Mouse (Mus musculus) central nervous system, embryonic 11.5 days (tissue): ENCODE results near the gene Olfr1208. TPM values are rescaled to one million over a fixed set of nuclear protein-coding genes. Genes with fewer than 3 reads are reported as not detected.

Source experiments
- polyA plus RNA-seq: library from polyadenylated mRNA; depleted of rRNA; stranded (reverse); fragments of >200 nt; gene quantifications from 2 replicates; pipeline ENCODE4 v1.2.3, GENCODE M21; 2012; rRNA removed

The Olfr1208 gene
- polyA plus RNA-seq: not detected in 2 replicates

DNA sequence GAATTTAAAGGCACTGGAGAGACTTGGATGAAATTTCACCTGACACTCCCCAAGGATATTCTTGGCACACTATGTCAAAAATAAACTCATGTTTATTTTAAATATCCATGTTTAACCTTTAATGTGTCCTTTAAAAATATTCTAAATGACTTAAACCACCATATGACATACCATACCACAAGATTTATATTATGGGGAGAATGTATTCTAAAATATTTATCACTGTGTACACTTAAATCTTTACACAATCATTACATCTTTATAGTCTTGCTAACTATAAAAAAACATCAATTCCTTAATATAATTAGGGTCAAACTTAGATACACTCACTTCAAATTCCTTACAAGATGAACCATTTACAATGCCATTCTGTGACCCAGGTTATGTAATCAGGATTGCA lies at the start of gene Olfr1208:
Olfr1208 (minus strand) TSS at position 101 of the 400 bp plus-strand sequence.

DNA sequence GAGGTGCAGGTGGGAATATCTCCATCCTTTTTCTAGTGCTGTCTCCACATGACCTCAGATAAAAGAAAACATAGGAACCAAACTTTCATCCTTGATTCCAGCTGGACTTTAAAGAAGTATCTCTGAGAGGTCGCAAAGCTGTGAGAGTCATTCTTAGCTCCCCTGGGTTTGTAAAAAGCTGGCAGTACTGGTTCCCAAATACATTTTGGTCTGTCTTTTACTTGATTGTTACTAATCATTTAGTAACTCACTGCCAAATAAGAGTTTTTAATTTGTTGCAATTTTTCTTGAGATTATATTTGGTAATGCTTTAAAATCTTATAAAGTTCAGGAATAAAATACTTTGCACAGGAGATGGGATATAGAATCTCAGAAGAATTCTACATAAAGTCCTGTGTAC lies 35.9 kb upstream of the Olfr1208 start, which contains the start of gene Olfr1211:
Olfr1211 (minus strand) TSS at position 101 of the 400 bp plus-strand sequence.

GRCm38 (mm10) chr2:88915057-88915456 lies 12.9 kb upstream of the Olfr1208 start, which contains the start of gene Olfr1209:
Olfr1209 (minus strand) TSS chr2:88915157.

DNA sequence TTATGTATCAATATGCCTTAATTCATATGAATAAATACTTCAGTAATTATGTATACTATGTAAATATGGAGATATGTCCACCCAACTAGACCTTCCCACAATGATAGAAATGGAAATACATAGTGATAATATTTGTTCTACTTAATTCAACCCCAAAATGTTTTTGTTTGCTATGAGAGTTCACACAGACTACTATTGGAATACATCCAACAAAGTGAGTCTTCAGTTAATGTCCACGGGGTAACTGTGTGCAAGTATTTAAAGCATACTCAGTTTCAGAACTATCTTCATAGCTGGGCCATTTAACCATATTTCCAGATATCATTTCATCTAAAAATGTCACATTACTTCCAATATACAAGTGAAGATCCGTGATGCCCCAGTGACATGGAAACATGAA lies 39.2 kb downstream of the Olfr1208 start, which contains the start of gene Olfr1206:
Olfr1206 (plus strand) TSS at position 301 of the 400 bp plus-strand sequence.

DNA sequence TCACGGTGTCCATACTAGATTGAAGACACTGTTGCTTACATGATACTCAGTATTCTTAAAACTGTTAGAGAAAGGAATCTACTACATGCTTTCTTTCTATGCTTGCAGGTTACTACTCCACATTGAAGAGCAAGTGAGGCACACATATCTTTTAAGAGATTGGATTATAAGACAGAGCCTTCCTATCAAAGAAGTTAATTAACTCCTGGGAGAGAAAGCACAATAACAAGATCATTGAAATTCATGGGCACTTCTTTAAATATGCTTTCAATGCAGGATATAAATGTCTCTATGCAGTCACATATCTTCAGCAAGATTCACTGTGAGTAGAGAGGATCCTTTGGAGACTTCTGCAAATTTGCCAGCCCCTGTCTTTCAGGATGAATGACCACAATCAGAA lies 53.1 kb downstream of the Olfr1208 start, which contains the start of gene Olfr1204:
Olfr1204 (plus strand) TSS at position 301 of the 400 bp plus-strand sequence.

Other genes with a start within 250 kb of the Olfr1208 start
- gene Olfr1193, start 226.7 kb downstream of the Olfr1208 start, polyA plus RNA-seq: not detected in 2 replicates
- not detected in 2 replicates for gene Olfr1195, start 213.1 kb downstream of the Olfr1208 start, polyA plus RNA-seq
- gene Olfr1196, start 197.7 kb downstream of the Olfr1208 start, polyA plus RNA-seq: not detected in 2 replicates
- not detected in 2 replicates for gene Olfr1197, start 169.9 kb downstream of the Olfr1208 start, polyA plus RNA-seq
- gene Olfr1198, start 150.9 kb downstream of the Olfr1208 start, polyA plus RNA-seq: not detected in 2 replicates
- not detected in 2 replicates for gene Olfr1199, start 141.8 kb downstream of the Olfr1208 start, polyA plus RNA-seq
- gene Olfr1200, start 131.8 kb downstream of the Olfr1208 start, polyA plus RNA-seq: not detected in 2 replicates
- not detected in 2 replicates for gene Olfr1201, start 109.3 kb downstream of the Olfr1208 start, polyA plus RNA-seq
- gene Olfr1202, start 87.8 kb downstream of the Olfr1208 start, polyA plus RNA-seq: not detected in 2 replicates
- gene Olfr1205, start 72.6 kb downstream of the Olfr1208 start, polyA plus RNA-seq: not detected in 2 replicates
- not detected in 2 replicates for gene Olfr1204, start 53.0 kb downstream of the Olfr1208 start, polyA plus RNA-seq
- gene Olfr1206, start 39.1 kb downstream of the Olfr1208 start, polyA plus RNA-seq: not detected in 2 replicates
- gene Olfr1209, start 12.8 kb upstream of the Olfr1208 start, polyA plus RNA-seq: not detected in 2 replicates
- not detected in 2 replicates for gene Olfr1211, start 35.8 kb upstream of the Olfr1208 start, polyA plus RNA-seq
- gene Olfr1212, start 51.7 kb upstream of the Olfr1208 start, polyA plus RNA-seq: not detected in 2 replicates
- not detected in 2 replicates for gene Gm13762, start 78.0 kb upstream of the Olfr1208 start, polyA plus RNA-seq
- gene Olfr1214, start 90.3 kb upstream of the Olfr1208 start, polyA plus RNA-seq: not detected in 2 replicates
- gene Olfr1215, start 104.7 kb upstream of the Olfr1208 start, polyA plus RNA-seq: not detected in 2 replicates
- gene Olfr1216, start 116.0 kb upstream of the Olfr1208 start, polyA plus RNA-seq: not detected in 2 replicates
- gene Olfr1217, start 129.8 kb upstream of the Olfr1208 start, polyA plus RNA-seq: not detected in 2 replicates
- not detected in 2 replicates for gene Olfr1218, start 158.9 kb upstream of the Olfr1208 start, polyA plus RNA-seq
- gene Olfr1219, start 181.2 kb upstream of the Olfr1208 start, polyA plus RNA-seq: not detected in 2 replicates
- not detected in 2 replicates for gene Olfr1220, start 204.5 kb upstream of the Olfr1208 start, polyA plus RNA-seq
- gene Olfr1221, start 215.0 kb upstream of the Olfr1208 start, polyA plus RNA-seq: not detected in 2 replicates
- not detected in 2 replicates for gene Olfr1222, start 230.7 kb upstream of the Olfr1208 start, polyA plus RNA-seq
- not detected in 2 replicates for gene Olfr1223, start 249.2 kb upstream of the Olfr1208 start, polyA plus RNA-seq